Mouse (Mus musculus): Measurements from ENCODE around the gene Rnf24. TPM values are rescaled to one million over a fixed set of nuclear protein-coding genes. Genes with fewer than 3 reads are reported as not detected.
"Not testable (repeated sequence)": the region's sequence is repeated elsewhere in the genome, so short reads cannot be mapped to it uniquely, and the experiment has no call there.

The Rnf24 gene
- polyA plus RNA-seq, 3 experiments from 2014 or later: 0.72 to 0.91 (median 0.75) TPM

GRCm38 (mm10) chr2:131330548-131330947 is 22.1 kb downstream of the Rnf24 start:
- no peak for ATAC-seq

- no peak for ATAC-seq
Measured at GRCm38 (mm10) chr2:131328981-131329380, 23.7 kb downstream of the Rnf24 start.

- ATAC-seq: no peak
Measured at GRCm38 (mm10) chr2:131326044-131326443, 26.6 kb downstream of the Rnf24 start.

GRCm38 (mm10) chr2:131323675-131324074 is 29.0 kb downstream of the Rnf24 start:
- ATAC-seq: no peak

GRCm38 (mm10) chr2:131321192-131321591 is 31.5 kb downstream of the Rnf24 start:
- peak; percentile 96 for ATAC-seq

GRCm38 (mm10) chr2:131319401-131319800 is 33.3 kb downstream of the Rnf24 start:
- ATAC-seq: no peak

- ATAC-seq: no peak
Measured at GRCm38 (mm10) chr2:131316167-131316566, 36.5 kb downstream of the Rnf24 start.

- ATAC-seq: no peak
Measured at GRCm38 (mm10) chr2:131309296-131309695, 43.4 kb downstream of the Rnf24 start.

- no peak for ATAC-seq
Measured at GRCm38 (mm10) chr2:131307822-131308221, 44.9 kb downstream of the Rnf24 start.

GRCm38 (mm10) chr2:131307391-131307790 is 45.3 kb downstream of the Rnf24 start:
- ATAC-seq: no peak

- ATAC-seq: not testable (repeated sequence)
Measured at GRCm38 (mm10) chr2:131305226-131305625, 47.5 kb downstream of the Rnf24 start.

GRCm38 (mm10) chr2:131304497-131304896 is 48.2 kb downstream of the Rnf24 start:
- ATAC-seq: no peak

- no peak for ATAC-seq
Measured at GRCm38 (mm10) chr2:131301635-131302034, 51.1 kb downstream of the Rnf24 start.

GRCm38 (mm10) chr2:131300485-131300884 is 52.2 kb downstream of the Rnf24 start:
- ATAC-seq: no peak

GRCm38 (mm10) chr2:131298674-131299073 is 54.0 kb downstream of the Rnf24 start:
- not testable (repeated sequence) for ATAC-seq

- no peak for ATAC-seq
Measured at GRCm38 (mm10) chr2:131296746-131297261, 55.9 kb downstream of the Rnf24 start.

GRCm38 (mm10) chr2:131290669-131291068 is 62.0 kb downstream of the Rnf24 start:
- ATAC-seq: no peak

- ATAC-seq: no peak
Measured at GRCm38 (mm10) chr2:131286276-131286675, 66.4 kb downstream of the Rnf24 start.

- no peak for ATAC-seq
Measured at GRCm38 (mm10) chr2:131281596-131281995, 71.1 kb downstream of the Rnf24 start.

- no peak for ATAC-seq
Measured at GRCm38 (mm10) chr2:131276722-131277121, 76.0 kb downstream of the Rnf24 start.

GRCm38 (mm10) chr2:131275493-131275892 is 77.2 kb downstream of the Rnf24 start:
- ATAC-seq: no peak

GRCm38 (mm10) chr2:131265056-131265455 is 87.6 kb downstream of the Rnf24 start:
- ATAC-seq: no peak

GRCm38 (mm10) chr2:131264027-131264426 is 88.7 kb downstream of the Rnf24 start:
- no peak for ATAC-seq

GRCm38 (mm10) chr2:131262680-131263670 is 89.7 kb downstream of the Rnf24 start:
- peak; percentile 50 for ATAC-seq

Measured in inflammation-experienced regulatory T-cells, adult 6 months (primary cell).